In genomic region chr9:14362068-14362768, GRCm38 (mm10) we compare ENCODE assay signal across 18 mouse cellular contexts.
"Had no signal": no experiment of that assay in that cellular context is flagged by ENCODE, and none has a peak within 500 bp of the region (broad histone marks: within the 10 kb centered on the region; RNA-seq: fewer than 3 reads in every experiment).

No protein-coding gene starts in this region.

- H3K4me1 ChIP-seq: midbrain, embryonic 10.5 days; midbrain, embryonic 12.5 days; neural tube, embryonic 13.5 days; neural tube, embryonic 15.5 days had no signal

- H3K4me3 ChIP-seq: midbrain, embryonic 10.5 days; midbrain, embryonic 12.5 days; myocyte; neural tube, embryonic 13.5 days; neural tube, embryonic 15.5 days had no signal

- H3K4me2 ChIP-seq: lung, embryonic 14.5 days; midbrain, embryonic 12.5 days; neural tube, embryonic 13.5 days; neural tube, embryonic 15.5 days had no signal

- ATAC-seq: midbrain, embryonic 16.5 days had no signal

- H3K9ac ChIP-seq: lung, embryonic 14.5 days; midbrain, embryonic 12.5 days; neural tube, embryonic 13.5 days; neural tube, embryonic 15.5 days had no signal

- DNase-seq: lung, embryonic 14.5 days; lung, postnatal 10 days; lung, postnatal 4 days; midbrain, embryonic 14.5 days; retina, postnatal 1 day; right cerebral cortex, adult 18-20 months; right cerebral cortex, postnatal 25 days; right cerebral cortex, postnatal 4 days; spleen, adult 18-20 months; thymus, adult 18-20 months; thymus, postnatal 14 days; thymus, postnatal 36 days had no signal

- H3K27ac ChIP-seq: midbrain, embryonic 10.5 days; midbrain, embryonic 12.5 days; neural tube, embryonic 13.5 days; neural tube, embryonic 15.5 days had no signal

- H3K9me3 ChIP-seq: midbrain, embryonic 10.5 days; midbrain, embryonic 12.5 days; neural tube, embryonic 13.5 days; neural tube, embryonic 15.5 days had no signal

- H3K36me3 ChIP-seq: midbrain, embryonic 10.5 days; midbrain, embryonic 12.5 days had no signal

- H3K27me3 ChIP-seq: midbrain, embryonic 12.5 days; neural tube, embryonic 13.5 days; neural tube, embryonic 15.5 days had no signal
